Mouse (Mus musculus) CH12F3 (cell line): ENCODE data around the gene Vmn2r4.
"Not testable (repeated sequence)": the region's sequence is repeated elsewhere in the genome, so short reads cannot be mapped to it uniquely, and the experiment has no call there.

ENCODE experiments used
- in situ Hi-C: fragments of 300-500 bp; cut with MboI; formaldehyde crosslinking; loops from 2 replicates; pipeline ENCODE4 v1.14.3; 2020; ENCODE audit warnings: low sequenced_read_pairs

The Vmn2r4 gene

DNA sequence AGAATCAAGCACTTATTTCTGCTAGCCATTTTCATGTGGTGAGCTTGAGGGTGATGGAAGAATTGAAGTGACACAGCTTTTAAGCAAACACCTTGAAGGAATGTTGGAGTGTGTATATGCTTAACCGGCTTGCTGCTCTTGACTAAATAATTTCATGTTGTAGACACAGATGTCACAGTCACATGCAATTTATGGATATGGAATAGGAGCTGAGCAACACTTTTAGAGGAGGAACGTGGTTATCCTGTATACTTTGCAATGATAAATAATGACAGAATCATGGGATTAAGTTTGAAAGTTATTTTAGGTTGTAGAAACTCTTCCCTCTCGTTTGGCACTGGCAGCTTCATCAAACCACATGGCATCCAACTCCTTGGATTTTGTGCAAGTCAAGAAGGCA is at the start of gene Vmn2r4:
Gene Vmn2r4, minus strand, starts transcription at position 101 of the 400 bp plus-strand sequence.
- in situ Hi-C loops, result not testable (repeated sequence)

GRCm38 (mm10) chr3:64434261-64434660 is 19.1 kb upstream of the Vmn2r4 start:
- in situ Hi-C loops, result not testable (repeated sequence)

- in situ Hi-C loops, result not testable (repeated sequence)
These were observed 13.1 kb upstream of the Vmn2r4 start for GRCm38 (mm10) chr3:64428117-64428798.

DNA sequence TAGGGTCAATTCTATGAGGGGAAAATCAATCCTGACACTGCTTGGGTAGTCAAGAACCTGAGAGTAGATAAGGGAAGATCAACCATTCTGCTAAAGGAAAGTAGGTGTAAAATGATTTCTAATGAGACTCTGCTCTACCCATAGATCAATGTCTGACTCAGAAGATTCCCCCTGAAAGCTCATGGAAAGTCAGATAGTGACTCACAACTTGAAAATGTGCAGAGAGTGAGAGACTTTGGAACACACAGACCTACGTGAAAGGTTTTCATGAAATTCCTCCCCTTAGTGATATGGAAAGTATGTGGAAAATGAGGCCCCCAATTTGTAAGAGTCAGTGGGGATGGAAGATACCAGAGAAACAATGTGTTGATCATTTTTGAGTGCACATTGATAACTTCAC is 7.0 kb upstream of the Vmn2r4 start:
- in situ Hi-C loops, result not testable (repeated sequence)

GRCm38 (mm10) chr3:64417477-64417876 is 2.3 kb upstream of the Vmn2r4 start:
- in situ Hi-C loops, result not testable (repeated sequence)

DNA sequence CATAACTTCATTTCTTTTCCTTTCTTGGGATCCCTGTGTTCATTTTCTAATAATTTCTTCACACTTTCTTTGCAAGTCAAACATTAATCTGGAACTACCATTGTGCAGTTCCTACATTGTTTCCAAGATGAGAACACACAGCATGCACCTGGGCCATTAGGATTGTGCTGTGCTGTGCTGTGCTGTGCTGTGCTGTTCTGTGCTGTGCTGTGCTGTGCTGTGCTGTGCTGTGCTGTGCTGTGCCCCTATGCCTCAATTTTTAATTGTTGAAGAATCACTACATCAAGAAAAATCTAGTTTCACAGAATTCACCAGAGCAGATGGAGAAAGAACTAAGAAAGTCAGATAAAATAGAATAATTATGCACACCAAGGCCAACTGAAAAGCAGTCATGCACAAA is 915 bp downstream of the Vmn2r4 start:
- in situ Hi-C loops, result not testable (repeated sequence)

DNA sequence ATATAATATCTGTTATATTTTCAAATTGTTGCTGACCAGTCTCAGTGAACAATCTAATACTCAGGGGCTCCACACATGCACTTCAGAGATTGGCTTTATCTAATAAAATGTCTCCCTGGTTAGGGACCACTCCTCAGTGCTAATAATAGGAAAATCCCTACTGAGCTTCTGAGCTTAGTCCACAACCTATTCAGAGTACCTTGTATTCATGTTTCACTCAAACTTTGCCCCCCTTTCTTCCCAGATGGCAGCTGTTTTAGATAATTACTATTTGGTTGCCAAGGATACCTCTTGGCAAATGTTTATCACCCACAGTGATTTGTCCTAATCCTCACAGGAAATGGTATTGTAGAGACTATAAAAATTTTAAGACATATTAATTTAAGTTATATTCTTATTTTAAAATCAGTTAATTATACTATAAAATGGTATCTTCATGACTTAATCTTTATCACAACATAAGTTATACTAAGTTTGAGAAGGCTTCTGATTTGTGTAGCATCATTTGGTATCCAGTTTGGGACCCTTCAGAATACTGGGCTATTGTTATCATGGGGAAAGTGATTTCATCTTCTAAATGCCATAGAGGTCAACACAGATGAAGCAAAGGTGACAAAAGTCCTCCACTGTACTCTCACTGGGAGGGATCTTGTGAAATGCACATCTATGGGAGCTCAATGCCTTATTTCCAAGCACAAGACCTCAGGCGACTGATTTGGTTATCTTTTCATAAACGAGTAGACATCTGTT is 55.7 kb downstream of the Vmn2r4 start:
- in situ Hi-C loops, result no loop called here
